Mouse (Mus musculus) forebrain, embryonic 15.5 days (tissue): ENCODE measurements around the gene Bcas3. TPM values are rescaled to one million over a fixed set of nuclear protein-coding genes. Genes with fewer than 3 reads are reported as not detected.
"Not testable (repeated sequence)": the region's sequence is repeated elsewhere in the genome, so short reads cannot be mapped to it uniquely, and the experiment has no call there.

ENCODE experiments used
- ATAC-seq: fragments of 200-750 bp; cut with Nextera tagmentation; replicated peaks from 2 replicates; pipeline ENCODE4 v1.8.0; 2017; ENCODE audit warnings: mild to moderate bottlenecking, moderate TSS enrichment, moderate library complexity
- H3K27ac ChIP-seq: fragments of 300-500 bp; sonication (generic); replicated peaks from 2 replicates; pipeline ENCODE4 v1.5.1; 2015; ENCODE audit warnings: mild to moderate bottlenecking, inconsistent platforms
- H3K27me3 ChIP-seq: fragments of 300-500 bp; sonication (generic); 2 replicates; pipeline ENCODE4 v1.6.1; 2015; ENCODE audit warnings: inconsistent platforms
- H3K36me3 ChIP-seq: fragments of 300-500 bp; sonication (generic); 2 replicates; pipeline ENCODE4 v1.6.1; 2015; ENCODE audit warnings: mild to moderate bottlenecking, inconsistent platforms
- H3K4me1 ChIP-seq: fragments of 300-500 bp; sonication (generic); 2 replicates; pipeline ENCODE4 v1.6.1; 2015; ENCODE audit warnings: inconsistent platforms
- H3K4me2 ChIP-seq: fragments of 300-500 bp; sonication (generic); replicated peaks from 2 replicates; pipeline ENCODE4 v1.6.1; 2015; ENCODE audit warnings: mild to moderate bottlenecking, inconsistent platforms
- H3K4me3 ChIP-seq: fragments of 300-500 bp; sonication (generic); 2 replicates; pipeline ENCODE4 v1.5.1; 2015; ENCODE audit warnings: mild to moderate bottlenecking, inconsistent platforms
- H3K9ac ChIP-seq: fragments of 300-500 bp; sonication (generic); replicated peaks from 2 replicates; pipeline ENCODE4 v1.6.1; 2015; ENCODE audit warnings: mild to moderate bottlenecking, inconsistent platforms
- H3K9me3 ChIP-seq: fragments of 300-500 bp; sonication (generic); 2 replicates; pipeline ENCODE4 v1.6.1; 2016; ENCODE audit warnings: inconsistent platforms
- WGBS: fragments of 180-500 bp; shearing (Covaris S2); methylation state at CpG from one replicate; pipeline ENCODE4 v1.1.7; 2015; ENCODE audit warnings: mixed read lengths; 5-methylcytosine and 5-hydroxymethylcytosine counted together
- polyA plus RNA-seq: library from polyadenylated mRNA; unstranded; fragments of >200 nt; fragmentation: Nextera tagmentation; extraction: Ambion mirVana; gene quantifications from 2 replicates; pipeline ENCODE4 v1.2.1, GENCODE M21; 2015

Bcas3 gene
- polyA plus RNA-seq, 1 experiment from 2014 or later: 30.1 TPM

DNA sequence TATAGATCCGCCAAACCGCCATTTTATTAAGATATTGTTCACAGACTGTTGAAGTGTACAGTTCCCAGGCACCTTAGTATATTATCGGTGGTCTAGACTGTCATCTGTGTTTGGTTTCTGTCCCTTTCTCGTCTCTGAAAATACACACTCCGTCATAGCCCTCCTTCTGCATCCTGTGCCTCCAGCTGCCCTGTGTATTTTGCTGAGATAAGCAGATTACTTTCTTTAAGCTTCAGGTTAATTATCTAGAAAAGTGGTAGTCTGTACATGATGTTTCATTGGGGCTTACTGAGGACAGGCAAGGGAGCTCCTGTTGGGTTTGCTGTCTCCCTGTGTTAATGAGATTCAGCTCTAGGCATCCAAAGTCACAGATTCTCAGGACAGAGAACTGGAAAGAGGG is 146.6 kb downstream of the Bcas3 start:
- Histone ChIP-seq H3K27ac (no peak overlapping the region), H3K36me3 (no peaks in the 10 kb centered on the region), H3K4me2 (no peak overlapping the region), H3K9ac (no peak overlapping the region), H3K4me3 (no peak overlapping the region), H3K9me3 (no peaks in the 10 kb centered on the region), H3K27me3 (no peaks in the 10 kb centered on the region), H3K4me1 (no peaks in the 10 kb centered on the region)
- ATAC-seq: no peak
- WGBS: 91% methylated on average over 5 of the region's 5 CpGs

DNA sequence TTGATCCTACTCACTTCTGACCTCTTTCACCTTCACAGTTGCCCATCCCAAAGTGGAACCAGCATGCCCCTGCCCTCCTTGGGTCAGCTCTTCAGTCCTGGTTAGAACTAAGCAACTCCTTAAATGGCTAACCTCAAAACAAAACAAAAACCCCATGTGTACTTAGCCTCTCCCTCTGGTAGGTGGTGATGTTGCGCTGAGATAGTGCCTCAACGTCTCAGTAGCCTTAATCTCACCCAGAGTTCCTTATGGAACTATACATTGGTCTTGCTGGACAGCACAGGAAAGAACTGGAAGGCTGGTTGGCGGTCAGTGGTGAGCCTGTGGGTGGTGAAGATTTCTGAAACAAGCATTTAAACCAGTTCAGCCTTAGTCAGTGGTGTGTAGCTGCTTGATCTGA is 149.1 kb downstream of the Bcas3 start:
- ATAC-seq: no peak
- H3K4me3 ChIP-seq: no peak overlapping the region
- no peak overlapping the region for H3K9ac ChIP-seq
- no peaks in the 10 kb centered on the region for H3K9me3 ChIP-seq
- 72% methylated on average over 3 of the region's 3 CpGs for WGBS
- H3K4me1 ChIP-seq: no peaks in the 10 kb centered on the region
- H3K27ac ChIP-seq: no peak overlapping the region
- H3K36me3 ChIP-seq: no peaks in the 10 kb centered on the region
- no peaks in the 10 kb centered on the region for H3K27me3 ChIP-seq
- H3K4me2 ChIP-seq: no peak overlapping the region

DNA sequence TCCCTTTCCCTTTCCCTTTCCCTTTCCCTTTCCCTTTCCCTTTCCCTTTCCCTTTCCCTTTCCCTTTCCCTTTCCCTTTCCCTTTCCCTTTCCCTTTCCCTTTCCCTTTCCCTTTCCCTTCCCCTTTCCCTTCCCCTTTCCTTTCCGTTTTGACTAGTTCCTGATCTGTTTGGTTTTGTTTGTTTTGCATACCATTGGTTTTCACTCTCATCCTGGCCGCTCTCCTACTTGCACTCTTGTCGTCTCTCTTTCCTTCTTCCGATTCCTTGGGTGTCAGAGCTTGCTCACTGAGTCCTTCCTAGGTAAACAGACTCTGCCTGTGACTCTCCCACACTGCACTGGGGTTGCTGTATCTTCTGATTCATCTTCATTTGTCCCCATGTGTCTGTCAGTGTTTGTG is 151.8 kb downstream of the Bcas3 start:
- H3K9me3 ChIP-seq, H3K4me1 ChIP-seq, H3K9ac ChIP-seq, H3K4me3 ChIP-seq, H3K36me3 ChIP-seq, H3K27me3 ChIP-seq, H3K27ac ChIP-seq, ATAC-seq, H3K4me2 ChIP-seq: not testable (repeated sequence)
- 55% methylated on average over 4 of the region's 4 CpGs for WGBS

DNA sequence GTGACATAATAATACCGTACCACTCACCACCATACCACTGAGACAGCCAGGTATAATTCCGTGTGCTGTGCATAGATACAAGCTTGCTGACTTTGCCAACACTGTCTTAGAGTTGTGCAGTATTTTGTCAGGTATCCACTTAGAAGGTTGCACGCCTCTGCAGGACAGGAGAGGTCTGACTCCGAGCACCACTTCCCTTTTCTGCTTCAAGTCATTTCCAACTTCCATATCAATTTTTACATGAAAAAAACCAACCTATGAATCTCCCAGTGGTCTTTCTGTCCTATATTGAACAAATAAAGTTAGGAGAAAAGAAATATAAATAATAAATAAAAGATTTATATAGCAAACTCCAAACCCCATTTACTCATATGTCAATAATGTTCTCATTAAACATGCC is 152.8 kb downstream of the Bcas3 start:
- ATAC-seq: no peak
- H3K27ac ChIP-seq: no peak overlapping the region
- H3K4me2 ChIP-seq: no peak overlapping the region
- H3K27me3 ChIP-seq: no peaks in the 10 kb centered on the region
- no peaks in the 10 kb centered on the region for H3K9me3 ChIP-seq
- H3K4me1 ChIP-seq: no peaks in the 10 kb centered on the region
- H3K36me3 ChIP-seq: no peaks in the 10 kb centered on the region
- H3K4me3 ChIP-seq: no peak overlapping the region
- no peak overlapping the region for H3K9ac ChIP-seq
- 86% methylated on average over 4 of the region's 4 CpGs for WGBS

DNA sequence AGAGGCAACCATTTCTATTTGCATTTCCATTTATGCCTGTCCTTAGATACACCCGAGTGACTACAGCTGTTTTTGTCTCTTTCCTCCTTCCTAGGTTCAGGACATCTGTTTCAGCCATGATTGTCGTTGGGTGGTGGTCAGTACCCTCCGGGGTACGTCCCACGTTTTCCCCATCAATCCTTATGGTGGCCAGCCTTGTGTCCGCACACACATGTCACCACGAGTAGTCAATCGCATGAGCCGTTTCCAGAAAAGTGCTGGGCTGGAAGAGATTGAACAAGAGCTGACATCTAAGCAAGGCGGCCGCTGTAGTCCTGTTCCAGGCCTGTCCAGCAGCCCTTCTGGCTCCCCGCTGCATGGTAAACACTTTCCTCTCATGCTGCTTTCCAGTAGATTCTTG is 156.4 kb downstream of the Bcas3 start:
- H3K9me3 ChIP-seq: no peaks in the 10 kb centered on the region
- WGBS: 84% methylated on average over 12 of the region's 12 CpGs
- H3K4me3 ChIP-seq: no peak overlapping the region
- H3K27ac ChIP-seq: no peak overlapping the region
- H3K27me3 ChIP-seq: no peaks in the 10 kb centered on the region
- no peaks in the 10 kb centered on the region for H3K4me1 ChIP-seq
- H3K36me3 ChIP-seq: no peaks in the 10 kb centered on the region
- no peak for ATAC-seq
- H3K9ac ChIP-seq: no peak overlapping the region
- H3K4me2 ChIP-seq: no peak overlapping the region

DNA sequence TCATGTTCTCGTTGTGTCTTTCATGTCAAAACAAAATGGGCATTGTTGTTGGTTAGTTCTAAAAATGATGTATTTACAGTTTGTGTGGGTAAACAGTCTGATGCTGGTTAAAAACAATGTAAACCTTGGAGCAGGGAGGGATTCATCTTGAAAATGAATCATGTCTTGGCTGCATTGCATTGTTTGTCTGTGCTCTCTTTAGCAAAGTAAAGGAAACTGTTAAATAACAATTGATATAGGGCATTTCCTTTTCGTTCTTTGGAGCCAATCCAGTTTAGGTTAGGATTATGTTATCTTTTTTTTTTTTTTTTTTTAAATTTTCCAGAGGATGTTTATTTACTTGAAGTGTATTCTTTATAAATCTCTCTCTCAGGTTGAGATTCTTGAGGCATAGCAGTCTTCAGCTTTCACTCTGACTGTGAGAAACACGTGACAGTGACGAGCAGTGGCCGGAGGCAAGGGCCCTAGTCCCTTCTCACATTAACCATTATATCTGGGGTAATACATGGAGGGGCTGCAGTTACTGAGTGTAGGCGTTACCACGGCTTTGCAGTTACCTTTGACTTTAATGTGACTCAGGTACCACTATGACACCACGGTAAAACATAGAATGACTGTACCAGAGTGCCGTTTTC is 158.4 kb downstream of the Bcas3 start:
- no peak for ATAC-seq
- Histone ChIP-seq H3K4me2 (no peak overlapping the region), H3K4me3 (no peak overlapping the region), H3K9me3 (no peaks in the 10 kb centered on the region), H3K4me1 (no peaks in the 10 kb centered on the region), H3K9ac (no peak overlapping the region), H3K27me3 (no peaks in the 10 kb centered on the region), H3K36me3 (no peaks in the 10 kb centered on the region), H3K27ac (no peak overlapping the region)
- WGBS: 86% methylated on average over 9 of the region's 9 CpGs

DNA sequence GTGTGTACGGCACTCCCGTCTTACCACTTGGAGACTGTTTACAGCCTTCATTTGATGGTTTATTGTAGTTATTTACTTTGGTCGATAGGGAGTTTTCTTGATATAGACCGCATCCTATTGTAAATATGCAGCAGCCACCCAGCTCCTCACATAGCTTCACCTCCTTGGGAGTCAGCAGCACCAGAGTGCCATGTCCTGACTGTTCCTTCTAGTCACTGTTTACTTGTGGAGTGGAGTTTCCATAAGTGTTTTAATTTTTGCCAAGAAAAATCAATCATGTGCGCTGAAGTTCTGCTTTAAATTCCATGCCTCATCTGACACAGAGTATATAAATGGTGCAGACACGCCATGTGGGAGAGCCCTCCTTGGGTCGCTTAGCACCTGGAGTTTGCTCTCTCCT is 163.8 kb downstream of the Bcas3 start:
- H3K27me3 ChIP-seq: 0 out of 2 replicates have a peak, but pooled peaks cover 8% of the 10 kb centered on the region
- H3K4me3 ChIP-seq: no peak overlapping the region
- no peak overlapping the region for H3K27ac ChIP-seq
- H3K9me3 ChIP-seq: no peaks in the 10 kb centered on the region
- no peak overlapping the region for H3K9ac ChIP-seq
- H3K36me3 ChIP-seq: no peaks in the 10 kb centered on the region
- WGBS: 90% methylated on average over 7 of the region's 7 CpGs
- no peaks in the 10 kb centered on the region for H3K4me1 ChIP-seq
- H3K4me2 ChIP-seq: no peak overlapping the region
- no peak for ATAC-seq

DNA sequence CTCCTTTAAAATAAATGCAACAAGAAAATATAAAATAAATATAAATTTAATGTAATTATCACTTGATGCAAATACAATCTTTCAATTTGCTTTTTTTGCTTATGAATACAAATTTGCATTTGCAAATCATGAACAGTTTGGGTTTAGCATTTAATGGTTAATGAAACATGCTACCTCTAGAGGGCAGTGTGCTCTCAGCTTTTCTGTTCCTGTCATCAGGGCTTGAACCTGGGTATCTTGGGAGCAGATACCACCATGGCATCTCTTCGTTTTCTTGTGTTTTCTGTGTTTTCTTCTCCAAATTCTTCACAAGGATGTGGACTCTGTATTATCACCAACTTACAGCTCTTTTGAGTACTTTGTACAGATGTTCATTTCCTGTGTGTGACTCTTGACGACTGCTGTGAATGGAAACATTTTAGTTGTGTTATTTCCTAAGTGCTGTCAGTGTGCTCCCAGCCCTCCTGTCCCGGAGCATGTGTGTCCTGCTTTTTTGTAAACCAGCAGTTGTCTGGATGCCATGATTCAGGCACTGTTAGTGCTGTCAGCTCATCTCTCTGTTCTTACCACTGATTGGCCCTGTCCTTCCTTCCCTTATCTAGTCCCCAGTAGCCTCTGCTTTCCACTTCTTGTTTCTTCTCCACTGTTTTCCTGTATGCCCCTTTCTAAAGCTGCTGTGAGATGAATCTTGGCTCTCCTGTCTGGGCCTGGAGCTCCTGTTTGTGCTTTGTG is 165.2 kb downstream of the Bcas3 start:
- H3K27ac ChIP-seq: no peak overlapping the region
- H3K36me3 ChIP-seq: no peaks in the 10 kb centered on the region
- ATAC-seq: no peak
- WGBS: 41% methylated on average over 3 of the region's 3 CpGs
- H3K4me2 ChIP-seq: no peak overlapping the region
- no peaks in the 10 kb centered on the region for H3K4me1 ChIP-seq
- H3K9me3 ChIP-seq: no peaks in the 10 kb centered on the region
- peaks cover 13% of the 10 kb centered on the region; the same call in 1 of the 2 replicates for H3K27me3 ChIP-seq
- H3K9ac ChIP-seq: no peak overlapping the region
- no peak overlapping the region for H3K4me3 ChIP-seq

DNA sequence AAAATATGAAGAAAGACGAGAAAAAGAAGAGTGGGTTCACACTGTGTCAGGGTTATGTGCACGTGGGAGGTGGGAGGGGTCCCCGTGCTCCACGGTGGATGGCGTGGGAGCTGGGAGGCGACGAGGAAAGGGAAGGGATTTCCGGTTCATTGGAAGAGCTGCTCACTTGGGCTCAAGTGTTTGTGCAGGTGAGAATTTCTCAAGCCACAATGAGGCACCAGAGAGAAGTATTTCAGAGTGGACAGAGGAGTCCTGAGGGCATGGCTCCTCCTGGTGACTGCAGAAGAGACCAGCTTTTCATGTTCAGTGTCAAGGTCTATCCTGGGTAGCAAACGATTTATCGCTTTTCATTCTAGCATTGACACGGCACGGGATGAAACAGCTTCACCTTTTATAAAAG is 167.3 kb downstream of the Bcas3 start:
- Histone ChIP-seq H3K27me3 (peaks cover 19% of the 10 kb centered on the region; the same call in 1 of the 2 replicates), H3K36me3 (no peaks in the 10 kb centered on the region), H3K9me3 (no peaks in the 10 kb centered on the region), H3K4me2 (no peak overlapping the region), H3K27ac (no peak overlapping the region), H3K9ac (no peak overlapping the region), H3K4me3 (no peak overlapping the region), H3K4me1 (peaks cover 18% of the 10 kb centered on the region)
- no peak for ATAC-seq
- 80% methylated on average over 12 of the region's 12 CpGs for WGBS

DNA sequence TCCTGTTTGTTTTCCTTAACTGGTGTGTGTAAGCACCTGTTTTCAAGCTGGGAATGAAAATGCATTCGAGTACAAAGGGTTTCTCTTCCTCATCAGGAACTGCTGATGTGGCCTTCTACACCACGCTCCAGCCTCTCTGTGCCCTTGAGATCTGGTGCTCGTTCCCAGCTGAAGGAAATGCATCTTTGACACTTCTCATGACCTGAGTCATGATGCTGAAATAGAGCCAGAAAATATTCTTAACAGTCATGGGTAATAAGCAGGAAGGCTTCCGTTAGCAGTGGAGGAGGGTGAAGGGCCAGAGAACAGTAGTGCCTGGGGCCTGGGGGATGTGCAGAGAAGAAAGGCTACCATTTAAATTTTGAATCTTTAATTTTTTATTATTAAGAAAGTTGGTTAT is 168.0 kb downstream of the Bcas3 start:
- peaks cover 23% of the 10 kb centered on the region for H3K4me1 ChIP-seq
- peaks cover 19% of the 10 kb centered on the region; the same call in 1 of the 2 replicates for H3K27me3 ChIP-seq
- H3K9me3 ChIP-seq: no peaks in the 10 kb centered on the region
- no peak overlapping the region for H3K9ac ChIP-seq
- 71% methylated on average over 4 of the region's 4 CpGs for WGBS
- no peak overlapping the region for H3K4me2 ChIP-seq
- no peaks in the 10 kb centered on the region for H3K36me3 ChIP-seq
- ATAC-seq: no peak
- H3K4me3 ChIP-seq: no peak overlapping the region
- no peak overlapping the region for H3K27ac ChIP-seq

DNA sequence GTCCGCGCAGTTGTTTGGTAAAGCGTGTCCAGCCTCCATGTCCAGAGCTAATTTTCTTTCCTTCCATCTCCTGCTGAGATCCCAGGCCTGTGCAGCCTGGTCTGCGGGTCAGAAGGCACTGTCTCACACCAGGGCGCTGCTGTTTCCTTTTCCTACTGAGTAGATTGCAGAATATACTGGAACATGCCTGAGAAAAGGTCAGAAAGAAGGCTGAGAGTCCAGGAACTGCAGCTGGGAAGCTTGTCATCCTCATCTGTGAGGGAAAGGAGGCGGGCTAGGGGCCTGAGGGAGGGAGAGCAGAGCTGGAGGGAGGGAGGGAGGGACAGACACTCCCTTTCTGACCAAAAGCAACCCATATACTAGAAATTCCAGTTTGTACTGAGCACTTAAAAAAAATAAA is 170.7 kb downstream of the Bcas3 start:
- no peak for ATAC-seq
- no peak overlapping the region for H3K4me3 ChIP-seq
- H3K4me2 ChIP-seq: no peak overlapping the region
- 31% methylated on average over 6 of the region's 6 CpGs for WGBS
- no peak overlapping the region for H3K9ac ChIP-seq
- no peak overlapping the region for H3K27ac ChIP-seq
- H3K27me3 ChIP-seq: peaks cover 30% of the 10 kb centered on the region; the same call in 1 of the 2 replicates
- no peaks in the 10 kb centered on the region for H3K36me3 ChIP-seq
- no peaks in the 10 kb centered on the region for H3K9me3 ChIP-seq
- H3K4me1 ChIP-seq: peaks cover 23% of the 10 kb centered on the region

DNA sequence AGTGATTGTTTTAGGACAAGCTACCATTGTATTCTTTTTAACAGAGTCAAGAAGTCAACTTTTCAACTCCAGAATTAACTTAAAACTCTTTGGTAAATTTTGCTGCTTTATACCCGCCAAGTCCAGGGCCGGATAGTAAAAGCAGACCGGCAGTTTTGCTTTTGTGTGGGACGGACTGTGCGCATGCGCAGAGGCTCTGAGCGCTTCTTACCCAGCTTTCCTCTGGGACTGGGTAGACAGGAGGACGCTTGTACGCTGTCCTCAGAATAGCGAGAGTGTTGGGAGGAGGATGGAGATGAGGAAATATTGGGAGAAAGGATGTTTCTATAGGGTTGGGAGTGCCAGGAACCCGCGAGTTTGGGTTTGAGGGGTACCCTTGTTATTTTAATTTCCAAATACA is 171.2 kb downstream of the Bcas3 start:
- ATAC-seq: peak; percentile 64; the same call in 1 of the 2 replicates
- Histone ChIP-seq H3K4me3 (peak overlapping the region; percentile 31), H3K4me1 (peaks cover 23% of the 10 kb centered on the region), H3K27ac (no peak overlapping the region), H3K4me2 (peak overlapping the region; percentile 54), H3K9ac (0 out of 2 replicates have a peak overlapping the region, but pooled peaks have one; percentile 20), H3K27me3 (peaks cover 30% of the 10 kb centered on the region; the same call in 1 of the 2 replicates), H3K36me3 (no peaks in the 10 kb centered on the region), H3K9me3 (no peaks in the 10 kb centered on the region)
- WGBS: 6% methylated on average over 12 of the region's 12 CpGs
